Mouse (Mus musculus): ENCODE results near the gene Cd68. TPM values are rescaled to one million over a fixed set of nuclear protein-coding genes. Genes with fewer than 3 reads are reported as not detected.
"Not testable (repeated sequence)": the region's sequence is repeated elsewhere in the genome, so short reads cannot be mapped to it uniquely, and the experiment has no call there.

The Cd68 gene
- polyA plus RNA-seq, 2 experiments: 16.6 to 20.5 TPM

DNA sequence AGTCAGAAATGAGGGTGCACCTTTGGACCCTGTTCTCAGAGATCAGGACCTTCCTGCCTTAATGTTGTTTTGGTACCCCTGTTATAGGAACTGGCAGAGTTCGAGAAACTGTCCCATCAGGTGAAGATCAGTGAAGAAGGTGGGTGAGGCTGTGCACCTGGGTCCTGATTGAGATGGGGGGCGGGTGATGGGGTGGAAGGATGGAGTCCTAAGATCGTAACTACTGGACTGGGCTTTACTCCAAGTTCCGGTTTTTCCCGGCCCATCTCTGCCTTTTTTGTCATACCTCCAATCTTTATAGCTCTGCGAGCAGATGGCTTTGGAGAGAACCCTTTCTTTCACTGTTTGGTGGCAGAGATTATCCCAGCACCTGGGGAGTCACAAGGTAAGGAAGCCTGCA, 43.5 kb downstream of the Cd68 start:
- Histone ChIP-seq H3K27ac (replicated peaks; ENCODE audit: low read depth, low read length) (0 out of 2 replicates have a peak overlapping the region, but pooled peaks have one; percentile 2), H3K4me1 (ENCODE audit: control insufficient read depth, insufficient read depth, low read length) (0 out of 2 replicates have a peak, but pooled peaks cover 7% of the 10 kb centered on the region), H3K36me3 (ENCODE audit: control insufficient read depth, insufficient read depth, low read length) (no peaks in the 10 kb centered on the region), H3K4me2 (replicated peaks; ENCODE audit: low read depth, low read length, severe bottlenecking) (peak overlapping the region; percentile 75), H3K9me3 (ENCODE audit: control insufficient read depth, low read length) (no peaks in the 10 kb centered on the region), H3K9ac (ENCODE audit: low read depth, low read length, severe bottlenecking) (peak overlapping the region; percentile 69), H3K4me3 (replicated peaks; ENCODE audit: low read length) (peak overlapping the region; percentile 51), H3K27me3 (ENCODE audit: control insufficient read depth, insufficient read depth, low read length) (no peaks in the 10 kb centered on the region)
- ATAC-seq (ENCODE audit: low FRiP score, low read depth) (0 out of 2 replicates have a peak, but pooled peaks have one; percentile 9), DNase-seq (ENCODE audit: low spot score) (no peak)
- no peak for TF ChIP-seq POLR2A (IDR thresholded peaks at IDR 0.05; ENCODE audit: borderline replicate concordance, extremely low read depth, insufficient read depth, insufficient read length)
- WGBS: 27% methylated on average over 6 of the region's 6 CpGs

DNA sequence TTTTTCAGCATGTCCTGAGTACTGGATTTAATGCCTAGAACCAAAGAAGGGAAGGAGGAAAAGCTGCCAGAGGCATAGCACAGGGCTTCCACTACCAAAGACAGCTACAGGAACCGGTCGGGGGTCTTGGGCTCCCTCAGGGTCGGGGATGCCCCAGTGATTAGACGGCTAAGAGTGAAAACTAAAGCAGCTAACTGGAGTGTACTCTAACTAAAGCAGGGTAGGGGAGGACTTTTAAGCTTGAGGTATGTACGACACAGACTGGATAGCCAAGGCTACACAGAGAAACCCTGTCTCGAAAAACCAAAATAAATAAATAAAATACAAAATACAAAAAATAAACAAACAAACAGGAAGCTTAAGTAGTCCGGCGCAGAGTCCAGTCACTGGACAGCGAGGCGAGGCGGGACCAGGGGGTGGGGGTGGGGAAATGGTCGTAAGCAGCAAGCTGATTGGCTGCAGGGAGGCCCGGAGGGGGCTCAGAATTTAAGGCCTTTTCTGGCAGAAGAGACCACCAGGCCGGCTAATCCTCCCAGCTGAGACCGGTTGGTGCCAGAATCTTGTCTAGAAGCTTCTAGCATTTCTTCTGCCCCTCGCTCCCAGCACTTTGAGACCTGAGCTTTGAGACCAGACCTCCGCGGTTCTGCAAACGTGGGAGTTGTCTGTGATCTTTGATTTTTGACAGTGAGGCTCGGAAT, 44.2 kb downstream of the Cd68 start, which contains the start of gene Sat2:
Gene Sat2, plus strand, starts transcription at position 454 of the 698 bp plus-strand sequence.
- Histone ChIP-seq H3K4me1 (ENCODE audit: control insufficient read depth, insufficient read depth, low read length) (0 out of 2 replicates have a peak, but pooled peaks cover 7% of the 10 kb centered on the region), H3K9ac (ENCODE audit: low read depth, low read length, severe bottlenecking) (peak within 1 kb of the TSS; percentile 69), H3K4me3 (replicated peaks; ENCODE audit: low read length) (peak within 1 kb of the TSS; percentile 51), H3K36me3 (ENCODE audit: control insufficient read depth, insufficient read depth, low read length) (no peaks in the 10 kb centered on the region), H3K27ac (replicated peaks; ENCODE audit: low read depth, low read length) (peak within 1 kb of the TSS; percentile 2; the same call in 1 of the 2 replicates), H3K4me2 (replicated peaks; ENCODE audit: low read depth, low read length, severe bottlenecking) (peak within 1 kb of the TSS; percentile 75), H3K9me3 (ENCODE audit: control insufficient read depth, low read length) (no peaks in the 10 kb centered on the region), H3K27me3 (ENCODE audit: control insufficient read depth, insufficient read depth, low read length) (no peaks in the 10 kb centered on the region)
- DNase-seq (ENCODE audit: low spot score): peak; percentile 83
- peak; percentile 87 for ATAC-seq (ENCODE audit: low FRiP score, low read depth)
- TF ChIP-seq POLR2A (IDR thresholded peaks at IDR 0.05; ENCODE audit: borderline replicate concordance, extremely low read depth, insufficient read depth, insufficient read length): 0 out of 2 replicates have a peak, but pooled peaks have one; percentile 21
- 1% methylated on average over 20 of the region's 20 CpGs for WGBS

DNA sequence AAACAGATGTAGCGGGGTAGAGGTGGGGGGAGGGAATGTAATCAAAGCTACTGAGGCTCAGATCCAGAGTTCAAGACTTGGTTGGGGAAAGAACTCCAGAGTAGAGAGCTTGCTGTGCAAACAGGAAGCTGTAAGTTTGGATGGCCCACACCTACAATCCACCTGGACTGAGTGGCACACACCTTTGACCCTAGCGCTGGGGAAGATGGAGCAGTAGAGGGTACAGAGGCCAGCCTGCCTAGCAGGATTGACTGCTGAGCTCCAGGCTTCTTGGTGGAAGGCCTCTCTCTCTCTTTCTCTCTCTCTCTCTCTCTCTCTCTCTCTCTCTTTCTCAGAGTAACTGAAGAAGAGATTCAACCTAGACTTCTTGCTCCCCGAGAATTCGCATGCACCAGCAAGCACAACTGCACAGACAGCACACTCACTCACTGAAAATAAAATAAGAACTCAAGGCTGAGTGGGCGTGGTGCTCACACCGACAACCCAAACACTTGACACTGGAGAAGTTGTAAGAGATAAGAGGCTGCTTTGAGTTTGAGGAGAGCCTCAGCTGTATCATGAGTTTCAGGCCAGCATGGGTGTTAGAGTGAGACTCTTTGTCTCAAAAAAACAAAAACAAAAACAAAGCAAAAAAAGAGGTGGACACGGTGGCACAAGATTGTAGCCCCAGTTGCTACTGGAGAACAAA, 45.4 kb downstream of the Cd68 start:
- 87% methylated on average over 7 of the region's 7 CpGs for WGBS
- H3K9me3 ChIP-seq (ENCODE audit: control insufficient read depth, low read length): no peaks in the 10 kb centered on the region
- 0 out of 2 replicates have a peak, but pooled peaks cover 7% of the 10 kb centered on the region for H3K4me1 ChIP-seq (ENCODE audit: control insufficient read depth, insufficient read depth, low read length)
- no peak for TF ChIP-seq POLR2A (IDR thresholded peaks at IDR 0.05; ENCODE audit: borderline replicate concordance, extremely low read depth, insufficient read depth, insufficient read length)
- H3K27ac ChIP-seq (replicated peaks; ENCODE audit: low read depth, low read length): no peak overlapping the region
- no peak overlapping the region for H3K4me3 ChIP-seq (replicated peaks; ENCODE audit: low read length)
- no peak for DNase-seq (ENCODE audit: low spot score)
- no peak overlapping the region for H3K9ac ChIP-seq (ENCODE audit: low read depth, low read length, severe bottlenecking)
- ATAC-seq (ENCODE audit: low FRiP score, low read depth): no peak
- H3K27me3 ChIP-seq (ENCODE audit: control insufficient read depth, insufficient read depth, low read length): no peaks in the 10 kb centered on the region
- H3K4me2 ChIP-seq (replicated peaks; ENCODE audit: low read depth, low read length, severe bottlenecking): no peak overlapping the region
- H3K36me3 ChIP-seq (ENCODE audit: control insufficient read depth, insufficient read depth, low read length): no peaks in the 10 kb centered on the region

DNA sequence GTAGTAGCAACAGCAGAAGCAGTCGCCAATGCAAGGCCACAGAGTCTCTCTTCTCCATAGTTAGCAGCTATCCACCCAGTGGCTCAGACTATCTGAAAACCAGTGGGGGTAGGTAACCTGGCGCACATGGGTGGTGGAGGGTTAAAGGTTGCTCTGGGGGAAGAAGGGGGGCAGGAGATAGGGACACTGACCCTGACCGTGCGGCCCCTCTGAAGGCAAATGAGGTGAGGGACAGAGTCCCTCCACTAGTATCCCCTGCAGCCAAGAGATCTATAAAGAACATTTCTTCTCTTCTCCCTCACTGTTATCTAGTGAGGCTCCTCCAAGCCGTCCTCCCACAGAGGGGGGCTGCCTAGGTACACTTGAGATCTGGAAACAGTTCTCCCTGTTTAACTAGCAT, 48.1 kb downstream of the Cd68 start, which contains the start of gene Shbg:
Gene Shbg, minus strand, starts transcription at position 101 of the 400 bp plus-strand sequence.
- Histone ChIP-seq H3K9ac (ENCODE audit: low read depth, low read length, severe bottlenecking) (no peak within 1 kb of the TSS), H3K4me2 (replicated peaks; ENCODE audit: low read depth, low read length, severe bottlenecking) (no peak within 1 kb of the TSS), H3K9me3 (ENCODE audit: control insufficient read depth, low read length) (no peaks in the 10 kb centered on the region), H3K27ac (replicated peaks; ENCODE audit: low read depth, low read length) (no peak within 1 kb of the TSS), H3K36me3 (ENCODE audit: control insufficient read depth, insufficient read depth, low read length) (no peaks in the 10 kb centered on the region), H3K4me3 (replicated peaks; ENCODE audit: low read length) (no peak within 1 kb of the TSS), H3K27me3 (ENCODE audit: control insufficient read depth, insufficient read depth, low read length) (no peaks in the 10 kb centered on the region), H3K4me1 (ENCODE audit: control insufficient read depth, insufficient read depth, low read length) (peaks cover 8% of the 10 kb centered on the region; the same call in 1 of the 2 replicates)
- DNase-seq (ENCODE audit: low spot score): no peak
- no peak for ATAC-seq (ENCODE audit: low FRiP score, low read depth)
- no peak for TF ChIP-seq POLR2A (IDR thresholded peaks at IDR 0.05; ENCODE audit: borderline replicate concordance, extremely low read depth, insufficient read depth, insufficient read length)
- WGBS: 63% methylated on average over 5 of the region's 5 CpGs

DNA sequence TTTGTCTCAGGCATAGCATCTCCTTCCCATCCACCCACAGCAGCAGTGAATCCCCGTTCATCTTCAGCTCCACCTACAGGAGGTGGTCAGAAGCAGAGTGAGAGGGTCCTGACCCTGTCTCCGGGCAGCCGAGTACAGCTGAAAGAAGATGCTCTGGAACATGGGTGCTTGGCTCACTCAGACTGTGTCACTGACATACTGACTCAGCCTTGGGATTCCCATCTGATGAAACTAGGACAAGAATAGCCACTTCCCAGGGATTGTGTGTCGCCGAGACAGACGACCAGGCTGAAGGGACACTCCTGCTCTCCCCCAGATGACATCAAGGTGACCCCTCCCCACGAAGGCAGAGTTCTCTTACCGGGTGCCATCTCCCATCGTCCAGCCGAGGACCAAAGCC, 49.2 kb downstream of the Cd68 start:
- Histone ChIP-seq H3K9ac (ENCODE audit: low read depth, low read length, severe bottlenecking) (no peak overlapping the region), H3K4me1 (ENCODE audit: control insufficient read depth, insufficient read depth, low read length) (peaks cover 4% of the 10 kb centered on the region; the same call in 1 of the 2 replicates)
- 46% methylated on average over 10 of the region's 10 CpGs for WGBS

DNA sequence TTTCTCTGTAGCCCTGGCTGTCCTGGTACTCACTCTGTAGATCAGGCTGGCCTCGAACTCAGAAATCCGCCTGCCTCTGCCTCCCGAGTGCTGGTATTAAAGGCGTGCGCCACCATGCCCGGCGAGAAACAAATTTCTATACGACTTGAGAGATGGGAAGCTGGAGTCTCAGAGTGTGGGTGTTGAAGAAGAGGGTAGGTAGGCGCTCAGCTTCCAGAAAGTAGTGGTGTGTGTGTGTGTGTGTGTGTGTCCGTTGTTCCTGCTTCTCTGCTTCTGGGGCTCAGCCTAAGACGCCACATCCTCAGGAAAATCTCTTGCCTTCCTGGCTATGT, 51.7 kb downstream of the Cd68 start:
- not testable (repeated sequence) for H3K27me3 ChIP-seq (ENCODE audit: control insufficient read depth, insufficient read depth, low read length); H3K9me3 ChIP-seq (ENCODE audit: control insufficient read depth, low read length); H3K4me2 ChIP-seq (replicated peaks; ENCODE audit: low read depth, low read length, severe bottlenecking); ATAC-seq (ENCODE audit: low FRiP score, low read depth); H3K36me3 ChIP-seq (ENCODE audit: control insufficient read depth, insufficient read depth, low read length); H3K4me3 ChIP-seq (replicated peaks; ENCODE audit: low read length); H3K27ac ChIP-seq (replicated peaks; ENCODE audit: low read depth, low read length); H3K4me1 ChIP-seq (ENCODE audit: control insufficient read depth, insufficient read depth, low read length); DNase-seq (ENCODE audit: low spot score); H3K9ac ChIP-seq (ENCODE audit: low read depth, low read length, severe bottlenecking)
- WGBS: 54% methylated on average over 11 of the region's 11 CpGs

More for the DNA sequence above, 49.2 kb downstream of the Cd68 start:
- H3K4me2 ChIP-seq (replicated peaks; ENCODE audit: low read depth, low read length, severe bottlenecking): no peak overlapping the region
- ATAC-seq (ENCODE audit: low FRiP score, low read depth) (no peak), DNase-seq (ENCODE audit: low spot score) (no peak)
- no peak for TF ChIP-seq POLR2A (IDR thresholded peaks at IDR 0.05; ENCODE audit: borderline replicate concordance, extremely low read depth, insufficient read depth, insufficient read length)
- H3K27ac ChIP-seq (replicated peaks; ENCODE audit: low read depth, low read length): no peak overlapping the region
- H3K4me3 ChIP-seq (replicated peaks; ENCODE audit: low read length): no peak overlapping the region
- H3K27me3 ChIP-seq (ENCODE audit: control insufficient read depth, insufficient read depth, low read length): no peaks in the 10 kb centered on the region
- no peaks in the 10 kb centered on the region for H3K9me3 ChIP-seq (ENCODE audit: control insufficient read depth, low read length)
- H3K36me3 ChIP-seq (ENCODE audit: control insufficient read depth, insufficient read depth, low read length): no peaks in the 10 kb centered on the region
